Mouse (Mus musculus) myocyte (in vitro differentiated cells): ENCODE measurements at regions not wholly inside any gene's neighbourhood (a gene's known extent, or its start where the extent isn't known, plus 50 kb on each side); places are given as distances from the start of the nearest gene placed in this dataset.

Source experiments
- H3K27me3 ChIP-seq: one replicate; pipeline ENCODE4 v1.6.1; 2011; ENCODE audit not compliant: control insufficient read depth, insufficient read depth, insufficient read length
- H3K36me3 ChIP-seq: one replicate; pipeline ENCODE4 v1.6.1; 2011; ENCODE audit not compliant: control insufficient read depth, insufficient read depth
- H3K4me2 ChIP-seq: one replicate; pipeline ENCODE4 v1.6.1; 2011; ENCODE audit warnings: low read depth, control low read depth
- H3K4me3 ChIP-seq: one replicate; pipeline ENCODE4 v1.5.1; 2011; ENCODE audit warnings: mild to moderate bottlenecking, control low read depth, moderate library complexity
- H3K79me2 ChIP-seq: one replicate; pipeline ENCODE4 v1.6.1; 2011; ENCODE audit not compliant: control insufficient read depth, insufficient read depth
- H3ac ChIP-seq: one replicate; pipeline ENCODE4 v1.6.1; 2011; ENCODE audit not compliant: control insufficient read depth, insufficient read length
- CEBPB ChIP-seq: IDR thresholded peaks from 2 replicates; pipeline ENCODE4 v1.6.1; 2011; ENCODE audit warnings: mild to moderate bottlenecking, moderate library complexity; ENCODE audit not compliant: poor library complexity, insufficient read depth, severe bottlenecking
- E2F4 ChIP-seq: IDR thresholded peaks from one replicate; pipeline ENCODE4 v1.6.1; 2011; ENCODE audit warnings: mild to moderate bottlenecking, control low read depth, moderate library complexity; ENCODE audit not compliant: insufficient read depth
- MAX ChIP-seq: IDR thresholded peaks from one replicate; pipeline ENCODE4 v1.6.1; 2011; ENCODE audit warnings: low read depth, mild to moderate bottlenecking, control low read depth
- MYOD1 ChIP-seq, 3 experiments: IDR thresholded peaks; one replicate each; pipeline ENCODE4 v1.6.1; 2011; ENCODE audit warnings: control low read depth in 2 of 3, low read depth in 2 of 3, mild to moderate bottlenecking in 2 of 3, moderate library complexity in 1 of 3; ENCODE audit not compliant: insufficient read length in 2 of 3, control insufficient read depth in 1 of 3
- MYOG ChIP-seq, 3 experiments: IDR thresholded peaks; one replicate each; pipeline ENCODE4 v1.6.1; 2011; ENCODE audit warnings: control low read depth in 2 of 3, low read depth in 2 of 3, mild to moderate bottlenecking in 2 of 3; ENCODE audit not compliant: insufficient read length in 2 of 3, control insufficient read depth in 1 of 3, insufficient read depth in 1 of 3
- POLR2A ChIP-seq: IDR thresholded peaks from one replicate; pipeline ENCODE4 v1.6.1; 2011; ENCODE audit warnings: low read depth, mild to moderate bottlenecking, control low read depth, moderate library complexity; ENCODE audit not compliant: insufficient read length
- POLR2AphosphoS2 ChIP-seq: IDR thresholded peaks from one replicate; pipeline ENCODE4 v1.6.1; 2011; ENCODE audit warnings: low read depth, control low read depth; ENCODE audit not compliant: insufficient read length
- REST ChIP-seq: IDR thresholded peaks from one replicate; pipeline ENCODE4 v1.6.1; 2011; ENCODE audit warnings: mild to moderate bottlenecking, control low read depth, moderate library complexity; ENCODE audit not compliant: insufficient read depth, insufficient read length
- SRF ChIP-seq: IDR thresholded peaks from one replicate; pipeline ENCODE4 v1.6.1; 2011; ENCODE audit warnings: low read depth; ENCODE audit not compliant: control insufficient read depth, insufficient read length
- TCF12 ChIP-seq: IDR thresholded peaks from one replicate; pipeline ENCODE4 v1.6.1; 2011; ENCODE audit warnings: mild to moderate bottlenecking, control low read depth; ENCODE audit not compliant: poor library complexity, insufficient read depth, severe bottlenecking
- TCF3 ChIP-seq: IDR thresholded peaks from one replicate; pipeline ENCODE4 v1.6.1; 2011; ENCODE audit warnings: low read depth, control low read depth; ENCODE audit not compliant: insufficient read length
- USF1 ChIP-seq: IDR thresholded peaks from one replicate; pipeline ENCODE4 v1.6.1; 2011; ENCODE audit warnings: low read depth, mild to moderate bottlenecking, control low read depth, moderate library complexity

- TF ChIP-seq E2F4: no peak
- no peak for TF ChIP-seq POLR2A
- TF ChIP-seq POLR2AphosphoS2: no peak
- no peak for TF ChIP-seq SRF
- TF ChIP-seq USF1: no peak
- no peak for TF ChIP-seq REST
- no peak for TF ChIP-seq TCF3
- no peak for TF ChIP-seq MYOG (IDR thresholded peaks at IDR 0.05; ENCODE audit: control insufficient read depth in 1 of 3, insufficient read depth in 1 of 3, insufficient read length in 2 of 3, low read depth in 2 of 3)
- TF ChIP-seq TCF12: no peak
- TF ChIP-seq MYOD1 (IDR thresholded peaks at IDR 0.05; ENCODE audit: control insufficient read depth in 1 of 3, insufficient read length in 2 of 3, low read depth in 2 of 3): no peak
- no peak overlapping the region for H3ac ChIP-seq
- no peak overlapping the region for H3K4me2 ChIP-seq
- H3K36me3 ChIP-seq: peaks cover 2% of the 10 kb centered on the region
- no peaks in the 10 kb centered on the region for H3K27me3 ChIP-seq
- H3K4me3 ChIP-seq: no peak overlapping the region
- H3K79me2 ChIP-seq: no peaks in the 10 kb centered on the region
These were observed 201.2 kb upstream of the Klf14 start for GRCm38 (mm10) chr6:31159935-31160670.

- Histone ChIP-seq H3K79me2 (no peaks in the 10 kb centered on the region), H3K4me2 (no peak overlapping the region), H3K27me3 (no peaks in the 10 kb centered on the region), H3K4me3 (no peak overlapping the region), H3ac (no peak overlapping the region), H3K36me3 (peaks cover 4% of the 10 kb centered on the region)
- TF ChIP-seq MAX (no peak), USF1 (no peak), MYOG (IDR thresholded peaks at IDR 0.05; ENCODE audit: control insufficient read depth in 1 of 3, insufficient read depth in 1 of 3, insufficient read length in 2 of 3, low read depth in 2 of 3) (no peak), POLR2AphosphoS2 (no peak), POLR2A (no peak), TCF12 (no peak), MYOD1 (IDR thresholded peaks at IDR 0.05; ENCODE audit: control insufficient read depth in 1 of 3, insufficient read length in 2 of 3, low read depth in 2 of 3) (no peak), TCF3 (no peak), CEBPB (no peak), SRF (no peak), REST (no peak), E2F4 (no peak)
These were observed 202.8 kb upstream of the Klf14 start for GRCm38 (mm10) chr6:31161445-31162340.

GRCm38 (mm10) chr6:31165011-31165410 is 206.1 kb upstream of the Klf14 start:
- H3K79me2 ChIP-seq: no peaks in the 10 kb centered on the region
- no peaks in the 10 kb centered on the region for H3K27me3 ChIP-seq
- no peak for TF ChIP-seq MYOG (IDR thresholded peaks at IDR 0.05; ENCODE audit: control insufficient read depth in 1 of 3, insufficient read depth in 1 of 3, insufficient read length in 2 of 3, low read depth in 2 of 3)
- no peak for TF ChIP-seq TCF12
- TF ChIP-seq MAX: no peak
- TF ChIP-seq SRF: no peak
- TF ChIP-seq MYOD1 (IDR thresholded peaks at IDR 0.05; ENCODE audit: control insufficient read depth in 1 of 3, insufficient read length in 2 of 3, low read depth in 2 of 3): no peak
- no peak for TF ChIP-seq POLR2A
- TF ChIP-seq POLR2AphosphoS2: no peak
- TF ChIP-seq REST: no peak
- no peak for TF ChIP-seq E2F4
- no peak for TF ChIP-seq USF1
- TF ChIP-seq TCF3: no peak
- no peak for TF ChIP-seq CEBPB
- H3ac ChIP-seq: no peak overlapping the region
- no peak overlapping the region for H3K4me2 ChIP-seq
- H3K4me3 ChIP-seq: no peak overlapping the region
- H3K36me3 ChIP-seq: peaks cover 4% of the 10 kb centered on the region

- TF ChIP-seq MYOD1 (IDR thresholded peaks at IDR 0.05; ENCODE audit: control insufficient read depth in 1 of 3, insufficient read length in 2 of 3, low read depth in 2 of 3) (no peak), POLR2A (no peak), SRF (no peak), MYOG (IDR thresholded peaks at IDR 0.05; ENCODE audit: control insufficient read depth in 1 of 3, insufficient read depth in 1 of 3, insufficient read length in 2 of 3, low read depth in 2 of 3) (no peak), MAX (no peak), E2F4 (no peak), USF1 (no peak), TCF3 (no peak), POLR2AphosphoS2 (no peak), TCF12 (no peak), REST (no peak), CEBPB (no peak)
These were observed 207.5 kb upstream of the Klf14 start for GRCm38 (mm10) chr6:31166347-31166746.

More at GRCm38 (mm10) chr6:31166347-31166746, 207.5 kb upstream of the Klf14 start:
- H3K4me3 ChIP-seq: no peak overlapping the region
- no peaks in the 10 kb centered on the region for H3K27me3 ChIP-seq
- H3ac ChIP-seq: no peak overlapping the region
- H3K79me2 ChIP-seq: no peaks in the 10 kb centered on the region
- H3K36me3 ChIP-seq: peaks cover 4% of the 10 kb centered on the region
- no peak overlapping the region for H3K4me2 ChIP-seq
